Mouse (Mus musculus): Measurements from ENCODE around the gene Soga1.

DNA sequence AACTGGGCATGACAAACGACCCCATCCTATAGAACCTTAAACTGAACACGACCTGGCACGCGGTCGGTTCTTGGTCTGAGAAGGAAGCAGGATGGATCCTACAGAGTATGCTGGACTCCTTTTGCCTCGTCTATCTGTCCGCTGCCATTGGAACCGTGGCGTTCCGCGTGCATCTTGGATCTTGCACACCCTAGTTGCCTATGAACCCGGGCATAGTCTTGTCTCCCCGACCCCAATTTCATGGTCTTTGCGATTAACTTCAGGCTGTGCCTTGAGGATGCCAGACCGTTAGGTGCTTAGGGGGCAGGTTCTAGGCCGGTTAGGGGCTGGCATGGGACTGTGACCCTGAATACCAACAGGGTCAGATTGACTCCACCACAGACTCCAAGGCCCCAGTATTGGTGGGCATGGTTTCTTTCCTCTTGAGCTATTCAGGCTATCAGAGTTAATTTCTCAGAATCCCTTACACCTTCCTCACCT, 687 bp upstream of the Soga1 start:
- TF ChIP-seq EP300 (IDR thresholded peaks at IDR 0.05; ENCODE audit: low read depth): no peak
- TF ChIP-seq CTCF (IDR thresholded peaks at IDR 0.05; ENCODE audit: low read depth): no peak

Measured in liver, embryonic 14.5 days (tissue).